Mouse (Mus musculus) ovary, postnatal 14 days (tissue): ENCODE data around the gene Gm37240.

Experiments
- DNase-seq: peaks from one replicate; pipeline ENCODE4 v3.0.0; 2022; ENCODE audit warnings: low spot score

The Gm37240 gene

GRCm38 (mm10) chr3:84749222-84749621 lies 1138.1 kb downstream of the Gm37240 start:
- no peak for DNase-seq

DNA sequence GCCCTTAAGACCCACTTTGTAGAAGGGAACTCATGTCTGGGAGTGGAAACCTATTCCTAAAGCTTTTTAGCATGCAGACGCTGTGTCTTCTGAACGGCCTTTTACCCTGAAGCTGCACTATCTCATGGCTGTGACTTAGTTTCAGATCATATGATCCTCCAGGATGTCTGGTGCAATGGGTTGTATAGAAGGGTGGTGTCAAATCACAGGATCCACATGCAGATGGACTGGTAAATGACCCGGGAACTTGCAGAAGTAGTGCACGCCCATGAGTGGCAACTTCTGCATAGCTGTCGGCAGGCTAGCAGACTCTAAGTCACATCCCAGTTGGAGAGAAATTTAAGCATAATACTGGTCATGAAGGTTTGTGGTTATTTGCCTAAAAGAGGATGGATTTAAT lies 1139.2 kb downstream of the Gm37240 start:
- DNase-seq = no peak

DNA sequence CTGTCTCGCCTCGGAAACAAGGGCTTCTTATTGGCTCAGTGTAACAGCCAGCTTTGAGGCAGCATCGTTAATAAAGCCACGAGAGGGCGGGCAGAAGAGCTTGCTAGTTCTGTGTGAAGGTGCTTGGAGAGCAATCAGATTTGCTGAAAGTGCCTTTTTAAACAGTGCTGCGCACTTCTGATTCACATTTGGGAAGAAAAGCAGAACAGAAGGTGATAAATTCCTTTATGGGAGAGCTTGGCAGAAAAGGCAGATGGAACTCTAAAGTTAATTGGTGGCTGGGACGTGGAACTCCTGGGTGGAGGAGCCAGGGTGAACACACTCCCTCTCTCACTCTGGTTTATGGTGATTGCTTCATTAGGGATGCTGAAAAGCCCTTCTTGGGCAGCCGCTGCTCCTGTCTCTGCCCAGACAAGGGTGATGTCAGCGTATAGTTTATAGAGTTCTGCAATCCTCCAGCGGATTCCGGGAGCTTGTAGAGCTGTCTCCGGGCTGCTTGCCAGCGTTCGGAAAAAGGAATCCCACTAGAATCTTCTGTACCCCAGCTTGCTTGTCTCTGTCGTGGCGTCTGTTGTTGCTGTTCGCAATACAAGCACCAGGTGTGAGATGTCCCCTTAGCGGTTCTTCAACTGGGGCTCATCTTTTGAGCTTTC lies 1141.7 kb downstream of the Gm37240 start:
- no peak for DNase-seq

DNA sequence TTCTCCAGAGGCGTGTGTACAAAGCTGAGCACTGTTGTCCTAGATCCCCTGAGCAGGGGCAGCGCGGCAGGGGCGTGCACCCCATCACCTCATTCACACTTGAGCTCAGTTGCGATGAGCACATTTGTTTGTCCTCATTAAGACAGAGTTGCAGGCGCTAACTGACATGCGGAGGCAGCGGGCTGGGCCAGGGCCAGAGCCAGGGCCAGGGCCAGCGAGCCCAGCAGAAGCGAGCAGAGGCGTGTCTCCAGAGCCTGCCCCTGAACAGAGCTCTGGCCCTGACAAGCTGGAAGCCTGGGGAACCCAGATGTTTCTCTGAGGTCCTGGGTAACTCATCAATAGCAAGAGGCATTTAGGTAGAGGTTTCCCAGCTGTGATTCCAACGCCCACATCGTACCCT lies 1142.6 kb downstream of the Gm37240 start:
- no peak for DNase-seq

DNA sequence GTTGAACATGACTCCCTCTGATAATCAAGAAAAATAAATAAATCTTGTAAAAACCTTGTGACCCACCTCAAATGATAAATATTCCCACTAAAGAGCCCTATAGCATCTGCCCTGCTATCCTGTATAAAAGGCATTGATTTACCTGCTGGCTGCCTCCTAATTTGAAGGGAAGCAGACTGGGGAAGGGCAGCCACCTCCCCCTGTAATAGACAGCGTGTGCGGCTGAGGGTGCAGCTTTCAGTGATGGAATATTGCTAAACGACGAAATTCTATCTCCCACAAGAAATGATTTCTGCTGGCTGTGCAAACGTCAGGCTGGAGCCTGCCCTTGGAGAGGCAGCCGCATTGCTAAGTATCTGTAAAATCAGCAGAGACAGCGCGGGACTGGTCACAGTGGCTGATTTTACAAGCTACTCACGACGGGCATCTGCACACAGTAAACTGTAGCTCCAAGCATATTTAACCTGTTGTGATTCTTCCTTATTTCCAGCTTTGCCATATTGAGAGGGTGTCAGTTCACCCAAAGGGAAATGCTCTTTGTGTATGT lies 1147.2 kb downstream of the Gm37240 start:
- no peak for DNase-seq

- no peak for DNase-seq
These were observed 1150.2 kb downstream of the Gm37240 start for GRCm38 (mm10) chr3:84737137-84737536.

- DNase-seq = no peak
These were observed 1151.6 kb downstream of the Gm37240 start for GRCm38 (mm10) chr3:84735716-84736115.

- no peak for DNase-seq
These were observed 1154.8 kb downstream of the Gm37240 start for GRCm38 (mm10) chr3:84732516-84732915.

DNA sequence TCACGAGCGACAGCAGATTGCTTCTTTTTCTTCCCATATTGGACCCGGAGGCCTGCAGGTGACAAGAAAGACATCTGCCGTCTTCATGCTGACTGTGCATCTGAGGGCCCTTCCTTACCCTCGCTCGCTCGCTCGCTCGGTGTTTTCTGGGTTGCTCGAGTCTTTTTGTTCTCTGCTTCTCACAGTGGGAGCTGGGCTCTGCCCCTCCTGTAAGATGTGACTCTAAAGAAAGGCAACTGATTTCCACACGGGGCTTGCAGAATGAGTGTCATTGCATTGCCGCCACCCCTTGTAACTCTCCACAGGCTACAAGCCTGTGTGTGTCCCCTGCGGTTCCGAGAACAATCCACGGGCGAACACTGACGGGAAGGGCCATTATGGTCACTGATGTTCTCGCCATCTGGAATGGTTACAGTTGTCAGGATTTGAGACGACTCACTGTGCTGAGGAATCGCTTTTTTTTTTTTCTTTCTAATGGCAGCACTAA lies 1155.3 kb downstream of the Gm37240 start:
- no peak for DNase-seq

GRCm38 (mm10) chr3:84731403-84732015 lies 1155.8 kb downstream of the Gm37240 start:
- DNase-seq = no peak

GRCm38 (mm10) chr3:84731003-84731402 lies 1156.3 kb downstream of the Gm37240 start:
- DNase-seq = no peak

GRCm38 (mm10) chr3:84729806-84730205 lies 1157.5 kb downstream of the Gm37240 start:
- no peak for DNase-seq

GRCm38 (mm10) chr3:84723996-84724395 lies 1163.3 kb downstream of the Gm37240 start:
- no peak for DNase-seq

- DNase-seq = no peak
These were observed 1164.6 kb downstream of the Gm37240 start for GRCm38 (mm10) chr3:84722680-84723079.

DNA sequence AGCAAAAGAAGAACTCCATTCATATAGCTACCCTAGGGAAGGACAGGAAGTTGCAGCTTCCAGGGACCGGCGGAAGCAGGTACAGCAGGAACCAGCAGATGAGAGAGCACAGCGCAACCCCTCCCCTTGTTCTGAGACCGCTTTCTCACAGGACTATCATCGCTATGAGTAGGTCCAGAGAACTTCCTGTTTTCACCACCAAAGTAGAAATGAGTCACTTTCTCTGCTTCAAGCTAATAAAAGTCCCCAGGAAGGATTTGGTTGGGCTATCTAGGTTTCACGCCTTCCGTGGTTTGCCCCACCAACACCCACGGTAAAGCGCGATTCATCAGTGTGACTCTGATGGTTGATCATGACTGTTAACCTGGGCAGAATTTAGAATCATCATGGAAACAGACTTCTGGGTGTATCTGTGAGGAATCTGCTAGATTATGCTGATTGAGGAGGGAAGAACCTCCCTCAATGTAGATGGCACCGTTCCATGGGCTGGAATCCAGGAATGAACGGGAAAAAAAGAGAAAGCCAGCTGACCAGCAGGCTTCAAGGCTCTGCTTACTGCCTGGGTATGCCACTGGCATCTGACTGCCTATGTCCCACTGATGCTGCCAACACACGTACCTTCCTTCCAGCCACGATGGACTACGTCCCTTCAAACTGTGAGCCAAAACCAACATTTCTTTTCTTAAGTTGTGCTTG lies 1172.1 kb downstream of the Gm37240 start:
- no peak for DNase-seq

DNA sequence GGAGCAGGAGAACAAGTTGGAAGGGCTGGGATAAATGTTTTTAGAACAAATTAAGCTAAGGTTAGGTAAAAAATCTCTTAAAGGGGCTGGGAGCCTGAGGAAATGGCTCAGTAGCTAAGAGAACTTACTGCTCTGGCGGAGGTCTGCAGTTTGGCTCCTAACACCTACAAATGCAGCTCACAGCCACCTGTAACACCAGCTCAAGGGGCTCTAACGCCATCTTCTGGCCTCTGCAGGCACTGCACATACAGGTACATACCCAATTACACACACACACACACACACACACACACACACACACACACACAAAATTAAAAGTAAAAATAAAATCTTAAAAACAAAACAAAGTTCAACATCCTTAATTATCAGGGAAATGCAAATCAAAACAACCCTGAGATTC lies 1174.4 kb downstream of the Gm37240 start:
- no peak for DNase-seq

GRCm38 (mm10) chr3:84710723-84711122 lies 1176.6 kb downstream of the Gm37240 start:
- no peak for DNase-seq

- DNase-seq = no peak
These were observed 1177.4 kb downstream of the Gm37240 start for GRCm38 (mm10) chr3:84709967-84710366.

- no peak for DNase-seq
These were observed 1178.2 kb downstream of the Gm37240 start for GRCm38 (mm10) chr3:84709100-84709499.

DNA sequence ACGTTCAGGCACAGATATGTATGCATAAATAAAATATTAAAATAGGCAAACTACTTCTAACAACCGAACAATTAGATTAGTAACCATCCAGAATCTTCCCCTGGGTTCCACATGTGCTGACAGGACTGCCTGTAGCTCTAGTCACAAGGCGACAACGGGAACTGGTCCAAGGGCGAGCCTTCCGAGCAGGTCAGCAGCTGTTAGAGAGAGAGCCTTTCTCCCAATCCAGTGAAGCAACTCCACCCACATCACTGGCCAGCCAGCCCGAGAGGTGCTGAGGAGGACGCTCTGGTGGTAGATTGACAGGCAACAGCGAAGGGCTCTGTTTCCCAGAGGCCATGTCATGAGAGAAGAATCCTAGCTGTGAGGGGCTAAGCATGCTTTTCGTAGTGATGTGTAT lies 1178.8 kb downstream of the Gm37240 start:
- no peak for DNase-seq

DNA sequence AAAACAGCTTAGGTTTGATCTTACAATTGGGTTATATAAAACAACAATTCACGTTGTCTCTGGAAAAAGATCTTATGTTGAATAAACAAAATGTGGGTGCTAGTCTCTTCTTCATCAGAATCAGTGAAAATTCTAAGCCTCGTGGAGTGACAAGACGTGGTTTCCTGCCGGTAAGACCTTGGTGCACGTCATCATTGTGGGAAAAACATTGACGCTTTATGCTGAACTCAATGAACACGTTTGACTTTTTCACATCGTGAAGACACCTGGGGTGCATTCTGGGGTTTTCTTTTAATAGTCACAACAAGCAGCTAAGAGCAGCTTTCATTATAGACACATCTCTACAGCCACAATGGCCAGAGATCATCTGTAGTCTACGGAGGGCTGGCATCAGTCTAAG lies 1182.1 kb downstream of the Gm37240 start:
- DNase-seq = no peak

GRCm38 (mm10) chr3:84703083-84703810 lies 1184.1 kb downstream of the Gm37240 start:
- no peak for DNase-seq
